Mouse (Mus musculus) adrenal gland, adult 18-20 months (tissue): ENCODE measurements around the gene Myo1c. TPM values are rescaled to one million over a fixed set of nuclear protein-coding genes. Genes with fewer than 3 reads are reported as not detected.

Experiments
- DNase-seq, 2 experiments: peaks; one replicate each; pipeline ENCODE4 v3.0.0; 2021 to 2022; ENCODE audit warnings: low spot score in 2 of 2
- long read RNA-seq, 2 experiments: library from polyadenylated mRNA; stranded (forward); transcript quantifications; one replicate each; pipeline ENCODE4 v2.0.0; 2021
- total RNA-seq, 2 experiments: library from RNA; stranded (reverse); gene quantifications; 1 replicate in 1 of 2; 2 replicates in 1 of 2; pipeline ENCODE4 v1.2.3; 2021

Myo1c gene
- total RNA-seq, result 100 to 1,000 TPM; 144 to 160 TPM
- long read RNA-seq, experiment 1, full-length matches to known transcripts, result 67 of 98 reads
- long read RNA-seq, experiment 1, partial matches to known transcripts, result 15 of 98 reads
- long read RNA-seq, experiment 1, other reads (novel, unspliced or antisense), result 16 of 98 reads
- long read RNA-seq, experiment 2, full-length matches to known transcripts, result 9 of 49 reads
- long read RNA-seq, experiment 2, partial matches to known transcripts, result 14 of 49 reads
- long read RNA-seq, experiment 2, other reads (novel, unspliced or antisense), result 26 of 49 reads

GRCm38 (mm10) chr11:75650311-75650710 is at the start of gene Myo1c:
TSS of gene Myo1c (plus strand) at chr11:75650504.
- peak in 1 of 2 experiments; percentile 55 for DNase-seq

- DNase-seq, result no peak
These were observed 45.5 kb upstream of the Myo1c start for GRCm38 (mm10) chr11:75604826-75605225.

GRCm38 (mm10) chr11:75605318-75605717 is 45.0 kb upstream of the Myo1c start:
- no peak for DNase-seq

- no peak for DNase-seq
These were observed 41.5 kb upstream of the Myo1c start for GRCm38 (mm10) chr11:75608776-75609175.

- no peak for DNase-seq
These were observed 40.3 kb upstream of the Myo1c start for GRCm38 (mm10) chr11:75610021-75610420.

DNA sequence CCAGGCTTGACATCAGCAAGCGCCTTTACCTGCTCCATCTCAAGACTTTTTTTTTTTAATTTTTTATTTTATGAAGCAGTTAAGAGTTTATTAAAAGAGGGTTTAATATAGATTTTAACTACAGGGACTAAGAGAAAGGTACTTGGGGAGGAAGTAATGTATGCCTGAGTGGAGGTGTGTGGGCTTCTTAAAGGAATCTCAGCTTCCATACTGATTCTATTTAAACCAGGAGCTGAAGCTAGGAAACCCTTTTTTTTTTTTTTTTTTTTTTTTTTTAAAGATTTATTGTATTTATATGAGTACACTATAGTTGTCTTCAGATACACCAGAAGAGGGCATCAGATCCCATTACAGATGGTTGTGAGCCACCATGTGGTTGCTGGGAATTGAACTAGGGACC is 35.5 kb upstream of the Myo1c start:
- DNase-seq, result no peak

- DNase-seq, result no peak
These were observed 34.7 kb upstream of the Myo1c start for GRCm38 (mm10) chr11:75615556-75615955.

- no peak for DNase-seq
These were observed 31.2 kb upstream of the Myo1c start for GRCm38 (mm10) chr11:75619133-75619532.

DNA sequence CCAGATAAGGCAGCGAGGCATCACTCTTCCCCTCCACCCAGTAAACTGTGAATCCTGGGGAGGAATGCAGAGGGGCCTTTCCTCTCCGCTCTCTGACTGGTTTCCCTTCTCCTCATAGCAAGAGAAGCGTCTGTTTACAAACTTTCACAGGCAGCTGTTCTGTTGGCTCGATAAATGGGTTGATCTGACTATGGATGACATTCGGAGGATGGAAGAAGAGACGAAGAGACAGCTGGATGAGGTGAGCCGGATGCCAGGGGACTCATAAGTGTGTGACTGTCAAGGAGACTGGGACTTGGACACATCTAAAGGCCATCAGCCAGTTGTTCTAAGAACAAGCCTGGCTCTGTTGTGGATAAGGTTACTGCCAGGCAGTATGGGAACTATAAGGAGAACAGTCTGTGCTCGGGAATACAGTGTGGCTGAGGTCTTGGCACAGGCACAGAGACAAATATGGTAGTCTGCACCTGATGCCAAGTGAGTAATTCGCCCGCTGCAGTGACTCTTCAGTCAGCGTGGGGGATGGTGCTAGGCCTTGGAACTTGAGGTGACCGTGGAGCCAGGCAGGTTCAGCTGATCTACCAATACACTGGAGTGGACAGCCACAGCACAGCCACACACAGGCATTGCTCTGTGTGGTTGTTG is 30.0 kb upstream of the Myo1c start:
- peak in 1 of 2 experiments; percentile 55 for DNase-seq

DNA sequence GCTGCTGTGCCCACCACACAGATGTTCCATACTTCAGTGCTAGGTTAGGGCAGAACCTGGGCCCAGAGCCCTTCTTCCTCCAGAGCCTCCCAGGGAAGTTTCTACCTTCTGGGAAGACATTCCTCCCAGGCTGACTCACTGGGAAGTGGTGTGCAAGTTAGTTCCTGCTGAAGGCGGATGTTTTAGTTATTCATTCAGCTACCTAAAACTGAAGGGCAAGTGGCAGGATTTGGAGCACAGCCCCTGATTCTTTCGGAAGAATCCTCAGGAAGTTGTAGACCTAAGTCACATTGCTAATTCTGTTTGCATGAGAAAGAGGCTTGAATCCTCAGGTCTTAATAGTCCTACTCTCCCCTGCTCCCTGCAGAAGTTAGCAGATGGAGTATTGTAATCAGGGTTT is 28.9 kb upstream of the Myo1c start:
- DNase-seq, result no peak

GRCm38 (mm10) chr11:75622588-75623329 is 27.5 kb upstream of the Myo1c start:
- no peak for DNase-seq

GRCm38 (mm10) chr11:75624102-75624554 is 26.2 kb upstream of the Myo1c start:
- DNase-seq, result no peak

DNA sequence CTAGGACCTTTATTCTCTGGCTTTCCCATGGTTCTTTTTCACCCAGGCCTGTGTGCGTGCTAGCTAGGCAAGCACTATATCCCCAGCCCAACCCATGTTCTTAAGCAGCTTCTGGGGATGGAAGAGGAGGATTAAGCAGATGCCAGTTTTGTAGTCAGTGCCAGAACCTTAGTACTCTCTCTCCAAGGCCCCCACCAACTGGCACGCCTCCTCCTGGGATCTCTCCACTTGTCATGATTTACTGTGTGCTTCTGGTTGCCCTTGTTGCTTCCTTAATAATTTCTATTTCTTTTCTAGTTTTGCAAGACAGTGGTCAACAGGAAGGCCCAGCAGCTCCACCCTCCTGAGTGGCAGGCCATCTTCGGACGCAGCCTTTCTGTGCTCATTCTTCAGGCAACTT is 24.5 kb upstream of the Myo1c start:
- no peak for DNase-seq

GRCm38 (mm10) chr11:75630098-75630497 is 20.2 kb upstream of the Myo1c start:
- DNase-seq, result no peak

DNA sequence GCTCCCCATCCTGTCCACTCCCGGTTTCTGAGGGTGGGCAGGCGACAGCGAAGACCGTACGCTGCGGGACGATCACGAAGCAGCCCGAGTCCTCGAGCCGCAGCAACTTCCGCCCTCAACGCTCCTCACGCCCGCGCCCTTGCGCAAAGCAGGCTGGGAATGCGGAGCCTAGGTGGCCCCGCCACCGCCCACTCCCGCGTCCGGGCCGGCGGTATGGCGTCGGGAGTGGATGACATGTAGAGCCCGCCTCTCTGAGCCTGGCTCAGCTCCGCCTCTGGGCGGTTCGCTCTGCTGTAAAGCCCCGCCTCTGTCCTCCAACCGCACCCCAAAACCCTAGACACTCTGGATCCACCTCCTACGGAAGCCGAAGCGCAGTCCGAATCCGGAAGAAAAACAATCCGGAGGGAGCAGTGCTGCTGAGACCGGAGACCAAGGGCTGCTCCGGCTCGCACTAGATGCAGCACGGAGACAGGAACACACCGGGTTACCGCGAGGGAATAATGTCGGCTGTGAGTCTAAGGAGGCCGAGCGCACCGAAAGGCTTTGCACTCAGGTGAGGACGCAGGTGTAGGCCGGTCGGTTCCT is 19.6 kb upstream of the Myo1c start, which contains the start of gene Inpp5k:
Gene Inpp5k, plus strand, starts transcription at position 344 of the 585 bp plus-strand sequence.
- peak; percentile 92 to 94 for DNase-seq

- DNase-seq, result no peak
These were observed 18.6 kb upstream of the Myo1c start for GRCm38 (mm10) chr11:75631561-75632225.

DNA sequence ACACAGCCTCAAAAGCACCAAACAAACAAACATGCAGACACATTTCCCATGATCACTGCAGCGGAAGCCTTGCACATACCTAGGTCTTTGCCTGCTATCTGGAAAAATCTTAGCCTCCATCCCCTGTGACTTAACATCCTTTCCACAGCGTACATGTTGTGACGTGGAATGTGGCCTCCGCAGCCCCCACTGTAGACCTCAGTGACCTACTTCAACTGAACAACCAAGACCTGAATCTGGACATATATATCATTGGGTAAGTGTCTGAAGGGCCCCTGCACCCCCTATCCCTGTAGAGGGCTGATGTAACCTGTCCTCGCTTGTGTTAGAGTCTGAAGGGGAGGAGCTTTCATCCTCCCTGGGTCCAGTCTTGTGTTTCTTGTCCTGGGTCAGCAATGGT is 17.4 kb upstream of the Myo1c start:
- DNase-seq, result no peak

DNA sequence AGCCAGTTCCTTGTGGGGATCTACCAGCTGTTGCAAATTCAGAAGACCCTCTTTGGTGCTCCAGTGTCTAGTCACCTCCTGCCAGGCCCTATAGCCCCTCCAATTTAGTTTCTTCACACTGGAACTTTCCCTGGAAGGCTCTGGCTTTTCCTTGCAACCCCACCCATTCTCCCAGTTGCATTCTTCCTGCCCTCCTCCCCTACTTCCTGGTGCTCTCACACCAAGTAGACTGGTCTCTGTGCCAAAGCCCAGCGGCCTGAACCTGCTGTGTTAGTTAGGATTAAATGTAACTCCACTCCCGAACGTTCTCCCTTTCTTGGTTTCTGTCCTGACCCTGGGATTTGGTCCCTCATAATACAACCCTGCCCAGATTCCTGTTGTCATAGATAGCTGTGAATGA is 15.5 kb upstream of the Myo1c start:
- DNase-seq, result no peak

DNA sequence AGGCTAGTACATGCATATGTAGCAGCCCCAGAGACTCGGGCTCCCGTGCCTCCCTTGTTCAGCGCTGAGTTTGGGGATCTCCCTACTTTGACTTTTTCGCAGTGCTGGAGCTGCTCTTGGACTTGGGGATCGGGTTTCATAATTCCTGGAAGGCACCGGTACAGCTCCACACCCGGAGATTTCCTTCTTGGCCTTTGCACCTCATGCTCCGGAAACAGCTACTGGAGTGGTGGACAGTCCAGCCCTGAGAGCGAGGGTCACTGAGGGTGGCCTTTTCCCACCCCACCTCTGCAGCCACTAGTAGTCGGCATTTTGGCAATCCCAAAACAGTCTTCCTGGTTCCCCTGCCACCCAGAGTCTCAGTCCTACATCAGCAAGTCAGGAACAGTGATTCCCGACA is 15.0 kb upstream of the Myo1c start:
- no peak for DNase-seq

DNA sequence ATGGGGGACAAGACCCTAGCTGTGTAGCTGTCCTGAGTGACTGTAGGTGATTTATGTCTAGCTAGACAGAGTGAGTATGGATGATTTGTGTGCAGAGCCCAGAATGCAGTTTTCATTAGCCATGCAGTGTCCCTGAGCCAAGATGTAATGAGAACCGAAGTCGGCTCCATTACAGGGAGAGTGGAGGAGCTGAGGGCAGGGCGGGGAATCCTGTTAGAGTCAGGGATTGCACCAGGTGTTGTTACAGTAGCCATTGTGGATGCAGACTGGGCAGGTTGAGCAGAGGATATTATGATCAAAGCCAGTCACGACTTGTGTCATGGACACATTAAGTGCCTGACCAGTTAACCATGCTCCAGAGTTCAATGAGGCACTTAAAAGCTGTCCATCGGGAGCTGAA is 7.0 kb upstream of the Myo1c start:
- no peak for DNase-seq

DNA sequence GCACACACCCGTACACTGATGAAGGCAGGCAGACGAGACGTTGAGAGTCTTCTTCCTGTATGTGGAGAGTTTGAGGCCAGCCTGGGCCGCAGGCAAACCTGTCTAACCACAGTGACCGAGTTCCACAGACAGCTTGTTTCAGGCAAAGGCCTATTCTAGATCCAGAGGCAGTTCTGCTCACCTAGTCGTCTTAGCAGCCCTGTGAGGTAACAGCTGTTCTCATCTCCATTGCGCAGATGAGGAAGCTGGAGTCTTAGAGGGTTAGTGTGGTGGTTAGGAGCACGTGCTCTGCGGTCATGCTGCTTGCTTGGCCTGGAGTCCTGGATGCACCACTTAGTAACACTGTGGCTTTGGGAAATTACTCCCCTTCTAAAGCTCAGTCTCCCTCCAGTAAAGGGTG is 5.6 kb upstream of the Myo1c start:
- no peak for DNase-seq
